Mouse (Mus musculus) lung, adult 2 months (tissue): ENCODE data around the gene AI837181.

ENCODE experiments used
- CTCF ChIP-seq: fragments of 200-500 bp; IDR thresholded peaks from 2 replicates; pipeline ENCODE4 v1.5.1; 2011; ENCODE audit warnings: mild to moderate bottlenecking, low read length, control low read depth; ENCODE audit not compliant: insufficient read depth
- POLR2A ChIP-seq: fragments of 200-500 bp; IDR thresholded peaks from 2 replicates; pipeline ENCODE4 v1.6.1; 2011; ENCODE audit warnings: low read depth, mild to moderate bottlenecking, control low read depth, low read length, borderline replicate concordance; ENCODE audit errors: extremely low read depth

DNA sequence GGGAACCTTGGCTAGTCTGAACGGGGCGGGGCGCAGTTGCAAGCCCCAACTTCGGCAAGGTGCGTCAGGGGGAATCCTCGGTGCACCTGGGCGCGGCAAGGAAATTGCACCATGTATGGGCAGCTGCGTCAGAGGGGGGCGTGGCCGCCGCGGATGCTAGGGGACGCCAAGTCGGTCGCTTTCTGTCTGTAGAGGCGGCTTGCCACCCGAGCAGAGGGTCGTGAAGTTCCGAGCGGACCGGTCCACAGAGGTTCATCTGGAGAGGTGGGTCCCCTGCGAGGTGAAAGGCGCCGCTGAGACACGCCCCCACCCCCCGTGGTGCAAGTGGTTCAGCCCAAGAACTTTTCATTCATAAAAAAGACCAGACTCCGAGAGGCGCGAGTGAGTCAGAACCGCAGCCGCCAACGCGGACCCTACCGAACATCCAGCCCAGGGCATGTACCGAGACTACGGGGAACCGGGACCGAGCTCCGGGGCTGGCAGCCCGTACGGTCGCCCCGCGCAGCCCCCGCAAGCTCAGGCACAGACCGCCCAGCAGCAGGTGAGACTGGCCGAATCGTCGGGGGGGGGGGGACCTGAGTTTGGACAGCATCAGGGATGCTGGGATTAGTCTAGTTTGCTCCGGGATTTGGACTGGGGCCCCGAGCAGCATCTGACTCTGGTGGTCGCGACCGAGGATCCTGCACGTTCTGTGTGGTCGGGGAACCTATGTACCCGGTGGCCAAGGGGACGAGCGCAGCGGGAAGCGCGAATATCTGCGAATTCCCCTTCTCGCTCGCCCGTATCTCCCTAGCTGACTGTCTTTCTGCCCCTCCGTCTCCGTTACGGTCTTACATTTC lies 22.8 kb downstream of the AI837181 start, which contains the start of gene Fosl1:
- TF ChIP-seq CTCF: no peak
- TF ChIP-seq POLR2A: no peak
